Mouse (Mus musculus): ENCODE results near the gene Fgd4. TPM values are rescaled to one million over a fixed set of nuclear protein-coding genes. Genes with fewer than 3 reads are reported as not detected.

The Fgd4 gene
- 1.1 TPM in 1 of 2 replicates, not detected in the other for total RNA-seq (2014; fragmentation: Nextera tagmentation)
- 0.23 and 0.44 TPM in 2 replicates for total RNA-seq (2017)
- 0.03 TPM in 1 of 2 replicates, not detected in the other for polyA plus RNA-seq (2012)

DNA sequence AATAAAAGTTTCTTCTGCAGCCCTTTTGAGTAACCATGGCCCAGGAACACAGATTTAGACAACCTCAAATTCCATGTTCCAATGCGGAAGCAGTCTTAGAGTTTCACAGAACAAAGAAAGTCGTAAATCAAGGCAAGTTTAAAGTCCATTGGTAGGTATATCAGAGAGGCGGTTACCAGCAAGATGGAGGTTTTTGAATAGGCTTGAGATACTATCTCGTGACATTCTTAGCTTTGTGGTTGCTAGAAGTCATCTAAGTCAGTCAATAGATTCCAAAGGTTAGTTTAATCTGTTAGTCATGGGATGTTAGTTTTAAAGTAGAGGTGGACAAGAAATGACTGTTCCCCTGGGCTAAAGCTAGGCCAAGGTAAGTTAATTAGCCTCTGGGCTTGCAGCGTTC, at the start of gene Fgd4:
Gene Fgd4, minus strand, starts transcription at position 89 of the 400 bp plus-strand sequence.
- Histone ChIP-seq H3K9me3 (replicated peaks) (no peaks in the 10 kb centered on the region), H3K36me3 (replicated peaks) (no peaks in the 10 kb centered on the region), H3K4me1 (ENCODE audit: insufficient read depth, low read depth, low read length) (peaks cover 4% of the 10 kb centered on the region; the same call in 1 of the 2 replicates), H3K27me3 (ENCODE audit: insufficient read depth, low read length) (peaks cover 15% of the 10 kb centered on the region; the same call in 1 of the 2 replicates), H3K4me3 (ENCODE audit: low read depth, low read length) (peak within 1 kb of the TSS; percentile 35; the same call in 1 of the 2 replicates)
- ATAC-seq (ENCODE audit: extremely low read depth, insufficient number of reproducible peaks, low FRiP score, poor library complexity, severe bottlenecking) (no peak), DNase-seq (ENCODE audit: low spot score) (no peak)
- TF ChIP-seq GATA2 (IDR thresholded peaks at IDR 0.05; ENCODE audit: borderline replicate concordance, low read depth, low read length), result no peak
- TF ChIP-seq GATA1 (IDR thresholded peaks at IDR 0.05; ENCODE audit: borderline replicate concordance, low read length), result no peak
- no peak for TF ChIP-seq CTCF (IDR thresholded peaks at IDR 0.05; ENCODE audit: low read depth, low read length)
- no peak for TF ChIP-seq POLR2AphosphoS5 (IDR thresholded peaks at IDR 0.05; ENCODE audit: insufficient replicate concordance, low read depth, low read length)
- TF ChIP-seq TAL1 (conservative IDR thresholded peaks at IDR 0.05; ENCODE audit: low read depth, low read length), result no peak

DNA sequence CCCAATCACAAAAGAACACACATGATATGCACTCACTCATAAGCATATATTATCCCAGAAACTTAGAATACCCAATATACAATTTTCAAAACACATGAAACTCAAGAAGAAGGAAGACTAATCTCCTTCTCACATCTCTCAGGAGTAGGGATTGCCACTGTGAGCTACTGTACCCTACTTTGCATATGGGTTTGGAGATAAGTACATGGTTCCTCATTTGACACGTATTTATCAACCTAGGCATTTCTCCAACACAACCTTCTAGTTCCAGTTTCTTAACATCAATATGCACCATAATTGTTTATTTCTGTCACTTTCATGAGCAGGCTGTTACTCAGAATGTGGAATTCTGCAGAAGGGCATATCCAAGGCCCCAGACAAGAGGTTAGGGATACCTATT, 44.8 kb upstream of the Fgd4 start:
- Histone ChIP-seq H3K9me3 (replicated peaks) (no peaks in the 10 kb centered on the region), H3K4me1 (ENCODE audit: insufficient read depth, low read depth, low read length) (no peaks in the 10 kb centered on the region; the same call in 1 of the 2 replicates), H3K4me3 (ENCODE audit: low read depth, low read length) (no peak overlapping the region), H3K27me3 (ENCODE audit: insufficient read depth, low read length) (no peaks in the 10 kb centered on the region), H3K36me3 (replicated peaks) (no peaks in the 10 kb centered on the region)
- no peak for TF ChIP-seq POLR2AphosphoS5 (IDR thresholded peaks at IDR 0.05; ENCODE audit: insufficient replicate concordance, low read depth, low read length)
- no peak for TF ChIP-seq GATA1 (IDR thresholded peaks at IDR 0.05; ENCODE audit: borderline replicate concordance, low read length)
- no peak for TF ChIP-seq CTCF (IDR thresholded peaks at IDR 0.05; ENCODE audit: low read depth, low read length)
- no peak for TF ChIP-seq TAL1 (conservative IDR thresholded peaks at IDR 0.05; ENCODE audit: low read depth, low read length)
- no peak for TF ChIP-seq GATA2 (IDR thresholded peaks at IDR 0.05; ENCODE audit: borderline replicate concordance, low read depth, low read length)
- DNase-seq (ENCODE audit: low spot score), result no peak
- no peak for ATAC-seq (ENCODE audit: extremely low read depth, insufficient number of reproducible peaks, low FRiP score, poor library complexity, severe bottlenecking)

DNA sequence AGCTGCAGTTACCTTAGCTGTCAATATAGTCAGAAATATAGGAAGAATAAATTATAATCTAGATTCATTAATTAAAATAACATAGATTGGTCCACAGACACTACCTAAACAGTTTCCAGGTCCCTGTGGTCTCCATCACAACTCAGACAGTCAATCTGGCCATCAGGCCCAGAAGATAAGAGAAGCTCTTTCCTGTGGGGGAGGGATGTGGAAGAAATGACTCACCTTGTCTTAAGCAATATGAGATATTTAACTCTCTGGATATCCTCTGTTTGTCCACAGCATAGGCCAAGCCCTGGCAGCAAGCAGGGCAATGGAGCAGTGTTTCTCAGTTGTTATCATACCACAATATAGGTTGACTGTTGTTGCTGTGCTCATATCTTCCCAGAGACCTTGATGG, 33.4 kb upstream of the Fgd4 start:
- Histone ChIP-seq H3K4me1 (ENCODE audit: insufficient read depth, low read depth, low read length) (no peaks in the 10 kb centered on the region), H3K4me3 (ENCODE audit: low read depth, low read length) (no peak overlapping the region), H3K9me3 (replicated peaks) (peaks cover 10% of the 10 kb centered on the region), H3K27me3 (ENCODE audit: insufficient read depth, low read length) (peaks cover 4% of the 10 kb centered on the region; the same call in 1 of the 2 replicates), H3K36me3 (replicated peaks) (no peaks in the 10 kb centered on the region)
- TF ChIP-seq POLR2AphosphoS5 (IDR thresholded peaks at IDR 0.05; ENCODE audit: insufficient replicate concordance, low read depth, low read length) (no peak), TAL1 (conservative IDR thresholded peaks at IDR 0.05; ENCODE audit: low read depth, low read length) (no peak), GATA2 (IDR thresholded peaks at IDR 0.05; ENCODE audit: borderline replicate concordance, low read depth, low read length) (no peak), CTCF (IDR thresholded peaks at IDR 0.05; ENCODE audit: low read depth, low read length) (no peak), GATA1 (IDR thresholded peaks at IDR 0.05; ENCODE audit: borderline replicate concordance, low read length) (no peak)
- DNase-seq (ENCODE audit: low spot score) (no peak), ATAC-seq (ENCODE audit: extremely low read depth, insufficient number of reproducible peaks, low FRiP score, poor library complexity, severe bottlenecking) (no peak)

DNA sequence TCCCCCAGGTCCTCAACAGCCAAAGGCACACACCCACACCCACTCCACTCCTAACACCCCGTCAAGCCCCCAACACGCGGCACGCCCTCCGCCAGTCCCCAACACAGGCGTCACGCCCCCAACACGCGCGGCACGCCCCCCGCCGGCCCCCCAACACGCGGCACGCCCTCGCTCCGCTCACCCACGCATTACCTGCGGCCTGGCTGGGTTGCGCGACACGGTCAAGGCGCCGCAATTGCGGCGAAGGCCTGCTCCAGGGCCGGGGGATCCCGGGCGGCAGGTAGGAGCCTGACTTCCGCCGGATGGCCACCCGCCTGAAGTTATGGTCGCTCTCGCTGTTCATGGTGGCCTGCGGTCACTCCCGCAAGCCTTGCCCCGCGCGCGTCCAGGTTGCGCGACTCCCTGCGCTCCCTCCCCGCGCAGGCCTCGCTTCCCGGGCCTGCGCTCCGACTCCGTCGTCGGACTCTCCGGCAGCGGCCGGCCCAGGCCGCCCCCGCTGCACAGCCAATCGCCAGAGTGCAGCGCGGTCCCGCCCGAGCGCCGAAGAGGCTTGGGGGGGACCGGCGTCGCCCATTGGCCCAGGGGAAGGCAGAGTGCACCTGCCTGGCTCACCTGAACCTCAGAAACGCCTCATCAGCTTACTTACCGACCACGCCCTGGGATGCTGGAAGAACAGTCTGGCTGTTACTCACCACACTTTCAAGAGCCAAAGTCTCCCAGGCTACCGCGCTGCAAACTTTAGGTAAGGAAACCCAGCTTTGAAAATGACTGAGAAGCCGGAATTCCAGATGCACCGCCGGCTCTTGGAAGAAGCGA, 555 bp downstream of the Fgd4 start:
- Histone ChIP-seq H3K9me3 (replicated peaks) (no peaks in the 10 kb centered on the region), H3K36me3 (replicated peaks) (no peaks in the 10 kb centered on the region), H3K27me3 (ENCODE audit: insufficient read depth, low read length) (peaks cover 15% of the 10 kb centered on the region; the same call in 1 of the 2 replicates), H3K4me1 (ENCODE audit: insufficient read depth, low read depth, low read length) (peaks cover 4% of the 10 kb centered on the region; the same call in 1 of the 2 replicates), H3K4me3 (ENCODE audit: low read depth, low read length) (peak overlapping the region; percentile 35; the same call in 1 of the 2 replicates)
- TF ChIP-seq TAL1 (conservative IDR thresholded peaks at IDR 0.05; ENCODE audit: low read depth, low read length) (no peak), POLR2AphosphoS5 (IDR thresholded peaks at IDR 0.05; ENCODE audit: insufficient replicate concordance, low read depth, low read length) (no peak), GATA2 (IDR thresholded peaks at IDR 0.05; ENCODE audit: borderline replicate concordance, low read depth, low read length) (no peak), CTCF (IDR thresholded peaks at IDR 0.05; ENCODE audit: low read depth, low read length) (no peak), GATA1 (IDR thresholded peaks at IDR 0.05; ENCODE audit: borderline replicate concordance, low read length) (no peak)
- no peak for ATAC-seq (ENCODE audit: extremely low read depth, insufficient number of reproducible peaks, low FRiP score, poor library complexity, severe bottlenecking)
- peak; percentile 40 for DNase-seq (ENCODE audit: low spot score)

DNA sequence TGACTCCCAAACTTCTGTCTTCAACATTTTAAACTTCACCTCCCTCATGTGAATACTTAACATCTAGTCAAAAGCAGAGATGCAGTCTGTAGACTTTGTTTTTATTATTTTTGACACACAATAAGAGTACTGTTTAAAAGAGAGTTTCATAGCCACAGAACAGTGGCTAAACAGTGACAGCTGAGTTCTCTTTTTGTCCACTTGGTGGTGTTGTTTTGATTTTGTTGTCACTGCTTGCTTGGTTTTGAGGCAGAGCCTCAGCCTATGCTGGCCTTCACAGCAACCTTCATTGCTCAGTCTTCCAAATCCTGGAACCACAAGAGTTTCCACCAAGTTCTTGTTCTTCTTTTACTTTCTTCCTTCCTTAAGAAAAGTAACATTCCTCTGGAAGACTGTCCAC, 3.8 kb downstream of the Fgd4 start:
- DNase-seq (ENCODE audit: low spot score) (no peak), ATAC-seq (ENCODE audit: extremely low read depth, insufficient number of reproducible peaks, low FRiP score, poor library complexity, severe bottlenecking) (no peak)
- H3K4me1 ChIP-seq (ENCODE audit: insufficient read depth, low read depth, low read length), result peaks cover 4% of the 10 kb centered on the region; the same call in 1 of the 2 replicates

DNA sequence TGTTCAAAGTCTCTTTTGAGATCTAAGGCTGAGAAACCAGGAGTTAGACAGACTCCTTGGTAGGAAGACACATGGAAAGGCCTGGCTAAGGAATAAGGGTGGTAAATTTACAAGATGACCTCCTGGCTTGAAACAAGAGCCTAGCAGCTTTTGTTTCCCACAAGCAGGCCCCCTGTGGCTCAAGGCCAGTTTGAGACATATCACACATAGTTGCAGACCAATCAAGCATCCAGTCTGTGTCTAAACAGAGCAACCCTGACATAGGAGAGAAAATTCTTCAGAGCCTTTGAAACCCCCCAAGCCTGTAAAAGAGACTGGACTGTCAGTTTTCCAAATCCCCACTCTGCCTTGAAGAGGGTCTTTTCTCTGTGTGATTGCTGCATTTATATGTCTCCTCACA, 7.7 kb downstream of the Fgd4 start:
- ATAC-seq (ENCODE audit: extremely low read depth, insufficient number of reproducible peaks, low FRiP score, poor library complexity, severe bottlenecking), result no peak

More for the DNA sequence above, 3.8 kb downstream of the Fgd4 start:
- H3K36me3 ChIP-seq (replicated peaks), result no peaks in the 10 kb centered on the region
- no peak overlapping the region for H3K4me3 ChIP-seq (ENCODE audit: low read depth, low read length)
- no peak for TF ChIP-seq TAL1 (conservative IDR thresholded peaks at IDR 0.05; ENCODE audit: low read depth, low read length)
- TF ChIP-seq POLR2AphosphoS5 (IDR thresholded peaks at IDR 0.05; ENCODE audit: insufficient replicate concordance, low read depth, low read length), result no peak
- TF ChIP-seq GATA1 (IDR thresholded peaks at IDR 0.05; ENCODE audit: borderline replicate concordance, low read length), result no peak
- no peaks in the 10 kb centered on the region for H3K9me3 ChIP-seq (replicated peaks)
- H3K27me3 ChIP-seq (ENCODE audit: insufficient read depth, low read length), result peaks cover 15% of the 10 kb centered on the region; the same call in 1 of the 2 replicates

More for the DNA sequence above, 7.7 kb downstream of the Fgd4 start:
- H3K27me3 ChIP-seq (ENCODE audit: insufficient read depth, low read length), result no peaks in the 10 kb centered on the region
- no peaks in the 10 kb centered on the region for H3K9me3 ChIP-seq (replicated peaks)
- TF ChIP-seq GATA1 (IDR thresholded peaks at IDR 0.05; ENCODE audit: borderline replicate concordance, low read length) (no peak), POLR2AphosphoS5 (IDR thresholded peaks at IDR 0.05; ENCODE audit: insufficient replicate concordance, low read depth, low read length) (no peak), TAL1 (conservative IDR thresholded peaks at IDR 0.05; ENCODE audit: low read depth, low read length) (no peak), GATA2 (IDR thresholded peaks at IDR 0.05; ENCODE audit: borderline replicate concordance, low read depth, low read length) (no peak), CTCF (IDR thresholded peaks at IDR 0.05; ENCODE audit: low read depth, low read length) (no peak)
- no peak for DNase-seq (ENCODE audit: low spot score)
- H3K4me3 ChIP-seq (ENCODE audit: low read depth, low read length), result no peak overlapping the region
- no peaks in the 10 kb centered on the region for H3K36me3 ChIP-seq (replicated peaks)
- H3K4me1 ChIP-seq (ENCODE audit: insufficient read depth, low read depth, low read length), result no peaks in the 10 kb centered on the region
